Mouse (Mus musculus) layer of hippocampus, postnatal 25 days (tissue): ENCODE measurements around the gene Sorcs3. TPM values are rescaled to one million over a fixed set of nuclear protein-coding genes. Genes with fewer than 3 reads are reported as not detected.
A peak's percentile ranks its signal among the peaks of the same experiment; 100 is the strongest.

Experiments used
- DNase-seq, 2 experiments: peaks; one replicate each; pipeline ENCODE4 v3.0.0; 2022; ENCODE audit warnings: mixed read lengths in 2 of 2, low spot score in 1 of 2; ENCODE audit errors: extremely low spot score in 1 of 2
- total RNA-seq, 2 experiments: library from RNA; stranded (reverse); gene quantifications; 2 replicates each; pipeline ENCODE4 v1.2.3; 2021

Gene Sorcs3
- total RNA-seq, 2 experiments from 2014 or later: 32.5 to 35.2 TPM

GRCm38 (mm10) chr19:48362167-48362566 lies 156.3 kb downstream of the Sorcs3 start:
- no peak for DNase-seq

DNA sequence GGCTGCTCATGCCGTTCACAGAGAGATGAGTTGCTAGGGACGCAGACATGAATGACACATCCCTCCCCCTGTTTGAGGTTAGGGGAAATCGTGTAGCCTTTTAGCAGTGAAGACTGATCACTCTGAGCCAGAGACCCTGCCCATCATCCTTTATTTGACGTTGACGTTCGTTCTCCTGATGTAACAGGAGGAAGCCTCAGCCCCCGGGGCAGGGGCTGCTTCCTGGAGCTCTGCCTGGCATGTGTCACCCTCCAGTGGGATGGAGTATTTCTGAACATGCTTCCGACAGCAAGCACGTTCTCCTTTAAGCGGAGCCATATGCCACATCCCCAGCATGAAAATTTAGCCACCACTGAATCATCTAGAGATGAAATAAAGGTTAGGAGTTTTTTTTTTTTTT lies 162.2 kb downstream of the Sorcs3 start:
- DNase-seq: peak in 1 of 2 experiments; percentile 17

DNA sequence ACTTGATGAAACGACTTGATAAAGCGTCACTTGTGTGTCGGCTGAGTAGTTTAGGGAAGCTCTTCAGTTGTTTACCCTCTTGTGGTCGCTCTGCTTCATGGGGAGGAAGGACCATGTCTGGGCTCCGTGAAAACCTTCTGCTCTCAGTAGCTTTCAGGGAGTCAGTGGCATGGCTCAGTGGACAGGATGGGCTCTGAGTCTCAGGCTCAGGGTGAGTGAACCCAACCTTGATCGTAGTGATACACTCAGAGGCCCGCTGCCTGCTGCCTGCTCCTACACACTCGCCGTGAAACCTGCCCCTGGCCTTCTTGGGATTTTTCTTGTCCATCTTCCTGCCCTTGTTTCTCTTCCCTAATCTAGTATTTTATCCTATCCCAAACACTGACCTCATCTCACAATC lies 166.0 kb downstream of the Sorcs3 start:
- no peak for DNase-seq

- no peak for DNase-seq
These were observed 172.2 kb downstream of the Sorcs3 start for GRCm38 (mm10) chr19:48378006-48378540.

GRCm38 (mm10) chr19:48391551-48391950 lies 185.7 kb downstream of the Sorcs3 start:
- DNase-seq: peak in 1 of 2 experiments; percentile 63

DNA sequence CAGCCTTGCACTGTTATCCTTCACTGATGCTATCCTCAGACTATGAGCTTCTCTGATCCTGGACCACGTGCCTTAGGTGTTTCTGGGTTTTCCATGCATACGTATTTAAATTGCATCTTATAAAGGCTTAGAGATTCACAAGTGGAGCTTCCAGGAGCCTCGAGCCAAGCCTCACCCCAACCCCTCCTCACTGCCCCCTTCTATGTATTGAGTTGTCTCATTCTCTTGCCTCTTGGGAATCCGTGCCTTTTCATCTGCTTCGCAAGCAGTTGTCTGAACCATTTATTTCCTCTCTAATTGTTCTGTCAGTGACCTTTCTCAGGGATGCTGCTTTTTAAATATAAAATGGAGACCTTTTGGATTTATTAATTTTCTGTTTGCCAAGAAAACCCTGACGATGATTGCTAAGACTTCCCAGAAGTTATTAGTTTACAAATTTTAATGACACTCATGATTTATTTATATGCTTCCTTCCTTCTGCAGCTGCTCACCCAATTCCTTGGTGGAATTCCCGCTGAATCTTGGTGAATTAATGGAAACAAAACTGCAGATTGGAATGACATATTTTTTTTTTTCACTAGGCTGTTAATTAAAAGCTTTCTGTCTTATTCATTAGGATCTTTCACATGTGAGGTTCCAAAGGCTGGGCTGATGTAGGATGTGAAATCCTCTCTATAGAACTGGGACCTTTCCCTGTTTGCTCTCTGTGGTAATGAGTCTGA lies 199.1 kb downstream of the Sorcs3 start:
- DNase-seq: no peak

- DNase-seq: no peak
These were observed 202.4 kb downstream of the Sorcs3 start for GRCm38 (mm10) chr19:48408221-48408620.

DNA sequence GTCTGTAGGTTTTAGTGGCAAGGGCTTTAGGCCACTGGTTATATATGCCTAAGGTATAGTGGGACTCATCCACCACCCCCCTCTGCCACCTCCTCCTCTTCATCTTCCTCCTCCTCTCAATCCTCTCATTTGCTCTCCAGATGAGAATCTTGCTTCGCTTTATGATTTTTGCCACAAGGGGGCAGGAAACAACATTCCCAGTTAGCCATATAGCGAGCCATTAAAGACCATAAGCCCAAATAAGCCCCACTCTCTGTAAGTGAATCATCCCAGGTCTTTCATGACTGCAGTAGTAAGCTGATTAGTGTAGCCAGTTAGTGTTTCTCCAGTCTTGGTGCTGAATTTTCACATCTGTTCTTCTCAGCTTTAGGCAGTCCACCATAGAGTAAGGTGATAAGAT lies 205.5 kb downstream of the Sorcs3 start:
- DNase-seq: no peak

DNA sequence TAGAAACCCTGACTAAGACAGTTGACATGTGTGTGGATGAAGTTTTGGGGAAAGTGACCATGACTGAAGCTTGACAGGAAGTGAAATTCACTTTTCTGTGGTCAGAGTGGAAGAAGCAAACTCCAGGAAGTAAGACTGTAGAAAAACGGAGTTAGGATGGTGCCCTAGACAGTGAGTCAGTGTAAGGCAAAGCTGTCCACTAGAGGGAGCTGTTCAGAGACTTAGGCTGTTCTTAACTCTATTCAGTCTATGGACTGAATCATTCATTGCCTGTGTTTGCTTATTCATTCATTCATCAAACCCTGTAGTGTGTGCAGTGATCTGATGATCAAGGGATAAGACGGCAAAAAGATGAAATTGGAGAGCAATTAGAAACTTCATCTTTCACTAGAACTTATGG lies 208.0 kb downstream of the Sorcs3 start:
- peak in 1 of 2 experiments; percentile 64 for DNase-seq

DNA sequence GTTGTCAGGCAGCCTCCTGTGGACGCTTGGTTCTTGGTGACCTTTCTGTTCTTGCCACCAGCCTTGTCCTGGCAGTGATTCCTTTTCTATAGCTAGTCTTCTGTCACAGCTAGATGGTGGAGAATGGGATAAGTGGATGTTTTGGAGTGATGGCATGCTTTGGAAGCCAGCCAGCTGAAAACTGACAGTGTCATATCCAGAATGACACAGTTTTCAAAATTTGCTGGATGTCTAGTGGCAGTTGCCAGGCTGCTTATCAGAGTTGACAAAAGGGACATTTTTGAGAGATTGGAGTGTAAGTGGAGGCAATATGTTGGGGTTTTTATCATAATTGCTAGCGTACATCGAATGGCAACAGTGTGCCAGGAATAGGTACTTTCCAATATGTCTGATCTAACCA lies 212.5 kb downstream of the Sorcs3 start:
- DNase-seq: no peak

- peak in 1 of 2 experiments; percentile 26 for DNase-seq
These were observed 223.4 kb downstream of the Sorcs3 start for GRCm38 (mm10) chr19:48429263-48429662.

DNA sequence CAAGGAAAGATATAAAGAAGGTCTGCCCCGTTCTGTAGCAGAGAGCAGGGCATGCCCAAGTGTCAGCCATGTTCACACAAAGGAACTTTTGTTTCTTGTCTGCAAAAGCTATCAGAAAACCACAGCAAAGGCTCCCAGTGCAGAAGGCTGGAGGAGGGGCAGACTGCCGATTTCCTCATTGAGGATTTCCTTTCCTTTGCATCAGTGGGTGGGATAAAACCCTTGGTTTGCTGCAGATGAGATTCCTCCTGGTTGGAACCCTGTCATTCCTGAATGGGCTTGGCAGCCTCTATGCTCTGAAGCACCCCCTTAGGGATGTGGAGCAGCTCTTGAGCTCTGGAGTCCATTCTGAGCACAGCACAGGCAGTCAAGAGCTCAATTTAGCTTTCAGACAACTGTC lies 223.9 kb downstream of the Sorcs3 start:
- peak in 1 of 2 experiments; percentile 8 for DNase-seq

GRCm38 (mm10) chr19:48430328-48430727 lies 224.5 kb downstream of the Sorcs3 start:
- no peak for DNase-seq

- DNase-seq: no peak
These were observed 232.6 kb downstream of the Sorcs3 start for GRCm38 (mm10) chr19:48438450-48438849.

DNA sequence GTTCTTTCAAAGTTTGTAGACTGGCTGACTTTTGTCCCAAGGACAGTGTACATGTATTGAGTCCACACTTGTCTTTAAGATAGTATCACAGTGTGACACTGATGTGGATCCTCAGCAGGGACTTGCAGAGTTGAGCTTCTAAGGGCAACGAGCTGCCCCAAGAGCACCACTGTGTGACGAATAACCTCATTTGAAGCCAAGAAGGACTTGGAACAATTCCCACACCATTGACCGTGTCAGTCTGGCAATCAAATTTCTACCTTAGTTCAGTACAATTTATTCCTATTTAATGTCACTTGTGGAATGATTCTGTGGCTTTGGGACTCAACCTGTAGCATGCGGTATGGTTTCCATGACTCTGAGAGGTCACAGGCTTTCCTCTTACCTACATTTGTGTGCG lies 255.3 kb downstream of the Sorcs3 start:
- DNase-seq: no peak

DNA sequence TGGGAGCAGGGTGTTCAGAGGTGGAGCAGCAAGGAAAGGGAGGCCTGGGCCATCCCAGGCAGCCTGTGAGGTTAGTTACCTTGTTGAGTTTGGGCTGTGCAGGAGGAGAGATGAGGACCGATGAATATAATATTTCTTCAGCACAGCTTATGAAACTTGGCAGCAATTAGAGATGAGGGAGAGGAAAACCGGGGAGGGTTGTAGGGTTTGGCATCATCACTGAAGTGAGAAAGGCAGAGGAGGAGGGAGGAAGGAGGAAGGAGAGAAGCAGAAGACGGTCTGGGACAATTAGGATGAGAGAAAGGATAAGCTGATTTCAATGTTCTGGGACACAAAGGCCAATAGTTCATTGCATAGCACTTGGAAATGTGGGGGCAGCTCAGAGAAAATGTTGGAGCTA lies 256.6 kb downstream of the Sorcs3 start:
- no peak for DNase-seq

DNA sequence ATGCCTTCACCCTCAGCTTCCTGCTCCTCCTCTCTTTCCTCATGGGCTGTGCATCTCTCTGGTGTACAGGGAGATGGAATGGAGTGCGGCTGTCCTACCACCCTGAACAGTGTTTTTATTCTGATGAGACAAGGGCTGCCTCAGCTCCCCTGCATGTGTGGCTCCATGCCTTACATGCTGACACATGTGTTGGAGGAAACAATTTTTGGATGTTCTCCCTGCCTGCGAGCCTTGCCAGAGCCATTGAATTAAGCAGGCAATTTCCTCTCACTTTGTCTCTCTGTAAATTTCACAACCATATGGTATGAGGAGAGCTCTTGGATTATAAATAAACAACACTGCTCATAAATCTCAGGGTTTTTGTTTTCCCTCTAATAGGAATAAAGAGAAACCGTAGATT lies 257.7 kb downstream of the Sorcs3 start:
- DNase-seq: peak; percentile 24 to 29

DNA sequence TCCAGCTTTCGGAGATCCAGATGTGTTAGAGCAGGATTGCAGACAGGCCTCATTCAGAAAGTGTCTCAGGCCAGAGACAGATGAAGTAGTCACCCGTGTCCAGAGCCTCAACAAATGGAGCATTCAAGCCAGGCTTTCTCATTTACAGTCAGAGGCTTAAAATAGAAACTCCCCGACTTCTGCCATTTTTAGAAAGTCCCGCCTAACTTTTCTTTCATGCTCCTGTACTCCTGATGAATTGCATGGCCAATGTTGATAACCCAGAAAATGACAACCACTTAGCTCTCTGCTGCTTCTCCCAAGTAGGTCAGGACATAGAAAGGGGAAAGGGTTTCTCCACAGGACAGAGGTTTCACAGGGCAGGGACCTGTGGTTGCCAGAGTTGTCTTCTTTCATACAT lies 261.6 kb downstream of the Sorcs3 start:
- DNase-seq: no peak

GRCm38 (mm10) chr19:48469791-48470410 lies 264.1 kb downstream of the Sorcs3 start:
- DNase-seq: no peak

GRCm38 (mm10) chr19:48471927-48472326 lies 266.1 kb downstream of the Sorcs3 start:
- DNase-seq: no peak

DNA sequence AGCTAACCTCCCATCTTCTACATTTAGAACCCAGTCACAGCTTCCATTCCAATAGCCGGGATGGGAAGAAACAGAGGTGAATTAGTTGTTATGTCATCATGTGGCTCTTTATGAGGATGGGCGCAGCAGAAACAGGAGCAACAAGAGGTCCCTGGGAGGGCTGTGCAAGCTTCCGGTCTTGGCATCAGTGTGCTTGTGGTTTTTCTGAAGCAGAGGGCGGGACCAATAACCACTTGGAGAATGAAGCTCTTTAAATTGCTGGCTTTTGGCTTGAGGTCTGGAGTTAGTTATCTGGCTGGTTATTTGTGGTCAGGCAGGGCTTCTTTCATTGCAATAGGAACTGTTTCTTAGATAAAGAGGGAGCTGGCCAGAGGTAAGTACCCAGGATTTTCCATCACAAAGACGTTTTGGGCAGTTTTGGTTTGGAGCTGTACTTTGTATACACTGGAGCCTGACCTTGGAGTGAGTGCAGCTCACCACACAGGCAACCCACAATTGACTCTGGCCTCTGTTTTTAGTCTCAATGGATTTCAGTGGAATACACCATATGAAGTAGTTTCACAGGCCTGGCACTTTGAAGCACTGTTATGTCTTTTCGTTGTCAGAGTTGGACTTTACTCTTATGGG lies 270.1 kb downstream of the Sorcs3 start:
- no peak for DNase-seq
